Mouse (Mus musculus) heart, adult 9 months (tissue): ENCODE results near the gene Wdr19.
"Not testable (repeated sequence)": the region's sequence is repeated elsewhere in the genome, so short reads cannot be mapped to it uniquely, and the experiment has no call there.

ENCODE experiments used
- DNase-seq, 2 experiments: peaks; one replicate each; pipeline ENCODE4 v3.0.0; 2022; ENCODE audit warnings: low spot score in 2 of 2

Gene Wdr19

DNA sequence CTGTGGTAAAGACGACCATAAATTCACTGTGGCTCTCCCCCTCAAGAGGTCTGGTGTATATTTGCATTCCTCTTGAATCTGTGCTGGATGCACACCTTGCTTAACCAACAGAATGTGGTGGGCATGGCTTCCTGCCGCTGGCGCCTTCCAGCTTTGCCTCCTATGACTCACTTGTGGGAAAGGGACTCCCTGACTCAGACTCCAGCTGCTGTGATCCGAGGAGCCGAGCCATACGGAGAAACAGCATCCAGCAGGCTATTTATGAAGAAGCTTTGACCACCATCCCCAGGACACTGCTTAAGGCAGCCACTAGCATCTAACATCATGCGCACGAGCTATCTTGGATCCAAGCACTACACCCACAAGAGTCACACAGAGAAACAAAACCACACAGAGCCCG, 5.1 kb upstream of the Wdr19 start:
- no peak for DNase-seq

DNA sequence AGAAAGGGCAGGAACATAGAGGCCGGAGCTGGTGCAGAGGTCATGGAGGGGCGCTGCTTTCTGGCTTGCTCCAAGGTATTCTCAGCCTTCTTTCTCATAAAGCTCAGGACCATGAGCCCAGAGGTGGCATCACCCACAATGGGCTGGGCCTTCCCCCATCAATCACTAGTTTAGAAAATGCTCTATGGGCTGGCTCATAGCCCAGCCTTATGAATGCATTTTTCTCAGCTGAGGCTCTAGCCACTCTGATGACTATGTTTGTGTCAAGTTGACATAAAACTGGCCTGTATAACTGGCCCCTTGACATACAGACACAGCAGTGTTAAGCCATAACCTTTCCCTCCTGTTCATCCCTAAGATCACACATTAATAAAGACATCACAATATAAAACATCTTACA, 5.2 kb downstream of the Wdr19 start:
- no peak for DNase-seq

GRCm38 (mm10) chr5:65213321-65213720, 13.8 kb downstream of the Wdr19 start:
- peak in 1 of 2 experiments; percentile 18 for DNase-seq

- DNase-seq: no peak
These were observed 18.1 kb downstream of the Wdr19 start for GRCm38 (mm10) chr5:65217305-65218269.

DNA sequence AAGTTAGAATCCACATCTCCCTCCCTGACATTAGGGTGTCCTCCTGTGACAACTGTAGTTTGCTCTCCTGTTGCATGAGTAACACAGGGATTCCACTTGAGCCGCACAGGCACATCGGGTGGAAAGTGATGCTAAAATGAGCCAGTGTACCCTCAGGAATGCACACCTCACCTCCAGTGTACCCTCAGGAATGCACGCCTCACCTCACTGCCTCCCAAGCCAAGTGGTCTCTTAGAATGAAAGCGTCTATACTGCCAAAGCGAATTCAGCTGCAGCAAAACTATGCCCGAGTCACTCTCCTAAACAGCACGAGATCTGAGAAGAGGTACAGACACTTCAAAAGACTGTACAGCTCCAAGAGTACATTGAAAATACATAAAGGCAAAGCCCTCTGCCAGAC, 21.5 kb downstream of the Wdr19 start:
- DNase-seq: no peak

DNA sequence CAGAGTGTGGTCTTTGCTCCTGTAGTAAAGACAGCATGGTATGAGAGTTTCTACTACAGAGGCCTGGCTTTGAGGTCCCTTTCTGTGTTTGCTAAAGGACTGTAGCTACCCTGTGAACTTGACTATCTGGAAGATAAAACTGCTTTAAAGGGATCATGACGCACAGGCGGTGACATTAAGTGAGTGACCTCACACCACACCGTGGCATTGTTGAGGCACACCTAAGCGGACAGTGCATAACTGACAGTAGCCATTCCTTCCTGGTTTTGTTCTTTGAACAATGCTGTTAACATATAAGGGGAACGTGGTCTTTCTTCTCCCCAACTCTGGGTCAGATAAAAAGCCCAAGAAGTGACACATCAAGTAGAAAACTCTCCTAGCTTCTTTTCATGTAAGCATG, 24.6 kb downstream of the Wdr19 start:
- no peak for DNase-seq

DNA sequence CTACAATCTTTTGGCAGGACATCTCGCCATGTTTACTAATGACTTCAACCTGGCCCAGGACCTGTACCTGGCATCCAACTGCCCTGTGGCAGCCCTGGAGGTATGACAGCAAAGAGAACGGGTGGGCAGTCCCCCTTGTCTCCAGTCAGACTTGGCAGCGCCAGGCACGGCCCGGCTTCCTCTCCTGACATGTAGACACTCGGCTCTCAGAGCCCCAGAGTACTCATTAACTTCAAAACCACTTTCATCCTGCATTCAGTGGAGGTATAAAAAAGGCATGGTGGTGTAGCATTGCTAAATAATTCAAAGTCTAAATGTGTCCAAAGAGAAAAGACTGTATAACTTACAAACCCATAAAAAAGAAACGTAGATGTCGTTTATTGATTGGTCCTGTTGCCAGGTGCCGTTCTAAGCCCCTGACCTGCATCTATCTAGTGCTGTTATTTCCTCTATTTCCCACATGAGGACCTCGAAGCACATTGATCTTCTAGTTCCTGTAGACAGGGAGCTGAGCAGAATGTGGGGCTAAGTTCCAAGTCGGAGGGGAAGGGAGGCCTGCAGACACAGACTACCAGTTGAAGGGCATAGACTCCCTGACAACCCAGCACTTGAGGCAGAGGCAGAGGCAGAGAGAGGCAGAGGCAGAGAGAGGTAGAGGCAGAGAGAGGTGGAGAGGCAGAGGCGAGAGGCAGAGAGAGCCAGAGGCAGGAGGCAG, 31.9 kb downstream of the Wdr19 start:
- no peak for DNase-seq

GRCm38 (mm10) chr5:65242740-65243139, 43.2 kb downstream of the Wdr19 start:
- DNase-seq: no peak

GRCm38 (mm10) chr5:65247296-65247695, 47.8 kb downstream of the Wdr19 start:
- DNase-seq: no peak

DNA sequence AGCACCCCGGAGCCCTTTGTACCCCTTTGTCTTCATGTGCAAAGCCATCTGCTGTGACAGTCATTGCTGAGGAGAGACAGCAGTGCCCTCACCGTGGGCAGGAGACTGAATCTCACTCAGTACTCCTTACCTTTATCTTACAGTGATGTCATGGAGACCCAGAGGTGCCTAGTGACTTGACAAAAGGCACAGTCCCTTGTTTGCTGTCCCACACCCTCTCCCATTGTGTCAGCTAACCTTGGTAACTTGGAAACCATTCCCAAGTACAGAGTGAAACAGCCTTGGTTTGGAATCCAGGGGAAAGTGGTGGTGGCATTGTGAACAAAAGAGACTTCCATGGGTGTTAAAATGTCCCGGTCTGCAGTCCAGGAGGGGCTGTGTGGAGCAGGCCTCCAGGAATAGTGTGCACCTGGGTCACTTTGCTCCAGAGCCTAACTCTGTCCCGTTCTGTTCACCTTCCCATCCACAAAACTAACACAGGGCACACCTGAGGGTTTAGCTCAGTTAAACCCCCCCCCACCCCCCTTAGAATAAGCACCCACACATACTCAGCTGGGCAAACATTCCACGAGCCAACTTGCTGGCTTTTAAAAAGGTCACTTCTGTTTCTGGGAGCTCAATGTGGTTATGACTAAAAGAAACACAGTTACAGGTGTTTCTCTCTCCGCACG, 50.8 kb downstream of the Wdr19 start:
- DNase-seq: no peak

DNA sequence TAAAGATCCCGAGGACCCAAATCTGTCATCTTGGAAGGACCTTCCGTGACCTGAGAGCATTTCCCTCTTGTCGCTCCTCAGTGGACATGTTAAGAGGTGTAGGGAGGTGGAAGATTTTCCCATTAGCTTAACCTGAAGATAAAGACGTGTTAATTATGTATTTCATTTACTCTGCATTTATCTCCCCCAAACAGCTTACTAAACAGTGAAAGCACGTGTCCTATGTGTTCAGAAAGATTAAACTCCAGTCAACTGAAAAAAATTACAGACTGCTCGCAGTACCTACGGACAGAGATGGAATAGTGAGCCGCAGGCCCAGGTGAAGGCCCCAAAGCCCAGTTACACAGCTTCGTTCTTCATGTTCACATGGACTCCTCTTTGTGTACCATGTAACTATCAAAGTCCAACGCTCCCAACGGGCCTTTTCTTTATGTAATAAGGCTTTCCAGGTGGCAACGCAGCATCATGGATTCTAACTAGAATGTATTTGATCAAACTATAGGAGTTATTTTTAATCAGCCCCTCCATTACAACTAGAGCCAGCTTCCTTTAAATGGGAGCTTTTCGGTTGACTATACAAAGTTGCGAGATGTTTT, 58.5 kb downstream of the Wdr19 start:
- DNase-seq: no peak

DNA sequence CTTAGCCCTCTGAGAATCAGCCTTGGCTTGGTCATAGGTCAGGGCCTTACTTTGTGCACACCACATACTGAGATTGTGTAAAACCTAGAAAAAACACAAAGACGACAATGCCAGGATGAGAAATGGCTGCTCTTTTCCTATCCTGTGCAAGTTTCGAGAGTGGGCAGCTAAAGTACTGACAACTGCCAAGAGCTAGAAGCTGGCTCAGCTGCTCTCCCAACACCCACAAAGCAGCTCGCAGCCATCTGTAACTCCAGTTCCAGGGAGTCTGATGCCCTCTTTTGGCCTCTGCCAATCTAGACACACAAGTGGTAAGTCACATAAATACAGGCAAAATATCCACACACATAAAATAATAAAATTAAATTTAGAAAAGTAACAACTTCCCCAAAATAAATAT, 74.5 kb downstream of the Wdr19 start:
- DNase-seq: no peak

GRCm38 (mm10) chr5:65279133-65279651, 79.7 kb downstream of the Wdr19 start:
- no peak for DNase-seq

GRCm38 (mm10) chr5:65281216-65281615, 81.7 kb downstream of the Wdr19 start:
- no peak for DNase-seq

DNA sequence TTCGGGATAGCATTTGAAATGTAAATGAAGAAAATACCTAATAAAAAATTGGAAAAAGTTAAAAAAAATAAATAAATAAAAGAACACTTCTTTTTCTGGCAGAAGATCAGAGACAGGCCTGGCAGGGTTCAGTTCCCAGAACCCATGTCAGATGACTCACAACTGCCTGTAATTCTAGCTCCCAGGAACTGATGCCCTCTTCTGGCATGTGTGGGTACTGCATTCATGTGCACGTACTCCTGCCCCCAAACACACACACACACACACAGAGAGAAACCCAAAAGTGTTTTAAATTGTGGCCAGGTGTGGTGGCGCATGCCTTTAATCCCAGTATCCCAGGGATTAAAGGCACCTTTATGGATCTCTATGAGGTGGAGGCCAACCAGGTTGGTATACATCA, 84.7 kb downstream of the Wdr19 start:
- DNase-seq: no peak

- DNase-seq: no peak
These were observed 88.5 kb downstream of the Wdr19 start for GRCm38 (mm10) chr5:65287751-65288701.

DNA sequence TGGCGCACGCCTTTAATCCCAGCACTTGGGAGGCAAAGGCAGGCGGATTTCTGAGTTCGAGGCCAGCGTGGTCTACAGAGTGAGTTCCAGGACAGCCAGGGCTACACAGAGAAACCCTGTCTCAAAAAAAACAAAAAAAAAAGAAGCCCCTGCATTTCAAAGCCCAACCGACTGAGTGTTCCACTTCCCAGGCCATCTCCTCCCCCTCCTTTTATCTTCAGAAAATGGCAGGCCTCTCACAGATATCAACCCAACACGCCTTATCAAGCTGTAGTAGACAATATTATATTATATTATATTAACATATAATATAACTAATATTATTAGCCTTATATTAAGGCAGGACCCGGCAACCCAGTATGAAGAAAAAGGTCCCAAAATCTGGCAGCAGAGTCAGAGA, 89.5 kb downstream of the Wdr19 start:
- DNase-seq: not testable (repeated sequence)

DNA sequence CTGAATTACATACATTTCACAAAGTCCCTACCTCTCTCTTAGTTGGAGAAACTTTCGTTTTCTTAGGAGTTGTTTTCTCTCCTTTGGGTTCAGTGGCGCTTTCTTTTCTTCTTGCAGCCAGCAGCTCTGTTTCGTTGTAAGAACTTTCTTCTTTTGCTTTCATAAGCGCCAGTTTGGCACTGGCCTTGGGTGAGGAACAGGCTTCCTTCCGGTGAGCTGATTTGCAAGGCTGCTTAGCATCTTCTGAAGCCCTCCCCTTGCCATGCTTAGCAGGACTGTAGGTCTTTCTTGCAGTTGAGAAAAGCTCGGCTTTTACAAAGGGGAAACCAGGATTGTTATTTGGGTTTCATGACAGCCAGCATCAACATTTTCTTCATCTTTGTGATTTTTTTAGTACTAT, 94.1 kb downstream of the Wdr19 start:
- DNase-seq: no peak

GRCm38 (mm10) chr5:65294270-65294669, 94.8 kb downstream of the Wdr19 start:
- no peak for DNase-seq

DNA sequence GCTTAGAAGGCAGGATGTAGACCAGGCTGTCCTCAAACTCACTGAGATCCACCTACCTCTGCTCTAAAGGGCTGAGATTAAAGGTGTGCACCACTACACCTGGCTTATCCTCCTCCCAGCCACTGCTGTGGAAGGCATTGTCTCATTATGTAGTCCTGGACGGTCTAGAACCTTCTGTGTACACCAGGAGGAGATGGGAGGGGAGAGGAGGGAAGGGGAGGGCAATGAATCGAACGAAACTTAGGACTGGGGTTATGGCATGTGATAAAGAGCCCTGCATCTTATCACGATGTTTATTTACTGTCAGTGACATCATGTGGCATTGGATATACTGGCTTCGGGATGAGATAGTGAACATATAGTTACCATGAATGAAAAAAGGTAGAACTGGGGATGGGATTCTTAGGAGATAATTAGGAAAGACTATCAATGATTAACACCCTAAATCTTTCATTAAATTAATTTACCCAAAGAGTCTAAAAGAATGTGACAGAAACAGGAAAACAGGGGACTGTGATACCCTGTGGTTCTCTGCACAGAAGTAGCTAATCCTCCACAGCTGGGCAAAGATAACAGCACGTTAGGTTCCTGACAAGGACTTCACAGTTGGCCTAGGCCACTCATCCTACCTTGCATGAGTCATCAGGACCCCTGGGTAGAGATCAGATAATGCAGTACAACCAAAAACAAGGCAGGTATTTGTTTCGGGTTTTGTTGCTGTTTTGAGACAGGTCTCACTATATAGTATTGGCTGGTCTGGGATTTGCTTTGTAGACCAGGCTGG, 98.9 kb downstream of the Wdr19 start:
- DNase-seq: no peak
